Mouse (Mus musculus) spleen, adult 2 months (tissue): Measurements from ENCODE around the gene Tshz3.

Source experiments
- CTCF ChIP-seq: fragments of 200-500 bp; IDR thresholded peaks from 2 replicates; pipeline ENCODE4 v1.5.1; 2011; ENCODE audit warnings: mild to moderate bottlenecking, inconsistent platforms; ENCODE audit not compliant: insufficient read depth, insufficient read length, insufficient replicate concordance; ENCODE audit errors: extremely low read depth
- POLR2A ChIP-seq: fragments of 200-500 bp; IDR thresholded peaks from 2 replicates; pipeline ENCODE4 v1.6.1; 2011; ENCODE audit warnings: low read depth, low read length, inconsistent platforms

DNA sequence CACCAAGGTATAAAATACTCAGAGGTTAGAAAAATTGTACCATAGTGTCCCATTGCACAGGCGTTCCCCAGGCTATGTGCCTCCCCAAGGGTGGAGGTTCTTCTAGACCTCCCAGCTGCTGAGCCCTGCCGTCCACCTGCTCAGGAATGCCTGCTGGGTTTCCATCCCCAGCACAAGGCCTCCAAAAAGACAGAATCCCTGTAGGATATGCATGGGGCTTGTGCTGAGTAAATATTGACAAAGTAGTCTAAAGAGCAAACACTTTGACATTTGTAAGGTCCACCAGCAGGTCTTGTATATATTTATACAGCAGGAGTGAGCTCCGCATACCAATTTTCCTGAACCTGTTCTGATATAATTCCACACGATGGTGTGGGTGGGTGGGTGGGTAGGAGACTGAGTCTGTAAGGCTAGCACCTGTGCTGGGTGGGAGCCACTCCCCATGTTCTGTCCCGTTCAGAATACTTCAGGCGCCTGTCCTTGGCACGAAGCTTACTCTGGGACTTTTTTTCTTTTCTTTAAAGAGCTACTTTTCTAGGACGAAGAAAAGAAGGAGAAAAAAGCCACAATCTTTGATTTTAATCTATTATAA, 69.7 kb downstream of the Tshz3 start:
- TF ChIP-seq CTCF (no peak), POLR2A (no peak)
